Comparison of ENCODE assay signal across 15 mouse cellular contexts in the genomic region with DNA sequence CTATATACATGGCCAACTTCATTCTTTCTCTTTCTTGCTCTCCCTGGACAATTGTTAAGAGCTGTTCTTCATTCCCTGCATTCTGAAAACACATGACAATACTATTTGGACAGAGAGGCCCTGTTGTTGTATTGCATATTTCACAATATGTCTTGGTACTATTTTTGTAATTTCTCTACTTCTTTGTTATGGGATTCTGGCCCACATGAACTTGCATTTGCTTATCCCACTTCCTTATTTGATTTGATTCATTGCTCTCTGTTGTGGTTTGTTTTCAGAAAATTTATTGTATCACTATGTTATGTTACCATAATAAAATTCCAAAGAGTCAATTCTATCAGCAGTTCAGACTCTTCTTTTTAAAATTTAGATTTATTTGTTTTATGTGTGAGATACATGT.
"Had no signal": no experiment of that assay in that cellular context is flagged by ENCODE, and none has a peak within 500 bp of the region (broad histone marks: within the 10 kb centered on the region; RNA-seq: fewer than 3 reads in every experiment).

No protein-coding gene starts in this region.

- DNase-seq: kidney, adult 8-10 months; kidney, postnatal 25 days; layer of hippocampus, adult 9-11 months; layer of hippocampus, postnatal 36 days; lung, adult 2 months; lung, postnatal 10 days; right cerebral cortex, postnatal 25 days; thymus, postnatal 4 days had no signal

- ATAC-seq: intestine, postnatal 0 days; midbrain, embryonic 15.5 days had no signal

- H3K9ac ChIP-seq: limb, embryonic 12.5 days; liver, embryonic 15.5 days; midbrain, embryonic 15.5 days had no signal

- H3K9me3 ChIP-seq: limb, embryonic 12.5 days; liver, embryonic 15.5 days; midbrain, embryonic 15.5 days had no signal

- H3K4me3 ChIP-seq: limb, embryonic 12.5 days; liver, embryonic 15.5 days; midbrain, embryonic 10.5 days; midbrain, embryonic 15.5 days had no signal

- H3K36me3 ChIP-seq: limb, embryonic 12.5 days; liver, embryonic 15.5 days; midbrain, embryonic 10.5 days; midbrain, embryonic 15.5 days had no signal

- H3K4me2 ChIP-seq: limb, embryonic 12.5 days; liver, embryonic 11.5 days; liver, embryonic 15.5 days; midbrain, embryonic 15.5 days had no signal

- H3K27ac ChIP-seq: limb, embryonic 12.5 days; liver, embryonic 15.5 days; midbrain, embryonic 10.5 days; midbrain, embryonic 15.5 days; stomach, postnatal 0 days had no signal

- H3K4me1 ChIP-seq: limb, embryonic 12.5 days; liver, embryonic 15.5 days; midbrain, embryonic 10.5 days; midbrain, embryonic 15.5 days had no signal

- H3K27me3 ChIP-seq: limb, embryonic 12.5 days; liver, embryonic 15.5 days; midbrain, embryonic 15.5 days had no signal
